Comparison of ENCODE assay signal across 31 mouse cellular contexts in genomic region chr5:102552533-102552932, GRCm38 (mm10).
"Had no signal": no experiment of that assay in that cellular context is flagged by ENCODE, and none has a peak within 500 bp of the region (broad histone marks: within the 10 kb centered on the region; RNA-seq: fewer than 3 reads in every experiment).

No protein-coding gene starts in this region.

- H3K9ac ChIP-seq: limb, embryonic 12.5 days; limb, embryonic 13.5 days; limb, embryonic 15.5 days; liver, embryonic 12.5 days; liver, embryonic 13.5 days; liver, embryonic 14.5 days; liver, embryonic 15.5 days; liver, postnatal 0 days; lung, embryonic 14.5 days; lung, embryonic 15.5 days; midbrain, embryonic 12.5 days; midbrain, embryonic 13.5 days; midbrain, embryonic 15.5 days had no signal

- H3K4me2 ChIP-seq: limb, embryonic 12.5 days; limb, embryonic 13.5 days; limb, embryonic 15.5 days; liver, embryonic 11.5 days; liver, embryonic 12.5 days; liver, embryonic 13.5 days; liver, embryonic 15.5 days; lung, embryonic 14.5 days; lung, embryonic 15.5 days; midbrain, embryonic 12.5 days; midbrain, embryonic 13.5 days; midbrain, embryonic 15.5 days had no signal

- H3K4me1 ChIP-seq: liver, embryonic 12.5 days; liver, embryonic 13.5 days; liver, embryonic 15.5 days; midbrain, embryonic 10.5 days; midbrain, embryonic 12.5 days; midbrain, embryonic 13.5 days; midbrain, embryonic 15.5 days had no signal

- H3K27ac ChIP-seq: left cerebral cortex, adult 2 months; limb, embryonic 13.5 days; limb, embryonic 15.5 days; liver, embryonic 12.5 days; liver, embryonic 13.5 days; liver, embryonic 14.5 days; liver, embryonic 15.5 days; lung, embryonic 15.5 days; macrophage; midbrain, embryonic 10.5 days; midbrain, embryonic 12.5 days; midbrain, embryonic 13.5 days; midbrain, embryonic 15.5 days had no signal

- H3K4me3 ChIP-seq: left cerebral cortex, adult 2 months; limb, embryonic 10.5 days; limb, embryonic 12.5 days; limb, embryonic 13.5 days; limb, embryonic 15.5 days; liver, embryonic 12.5 days; liver, embryonic 13.5 days; liver, embryonic 15.5 days; lung, embryonic 15.5 days; megakaryocyte, embryonic 14.5 days; midbrain, embryonic 10.5 days; midbrain, embryonic 12.5 days; midbrain, embryonic 13.5 days; midbrain, embryonic 15.5 days; myocyte had no signal

- ATAC-seq: liver, embryonic 12.5 days; liver, postnatal 0 days; lung, postnatal 0 days; midbrain, embryonic 13.5 days; midbrain, embryonic 15.5 days; midbrain, embryonic 16.5 days had no signal

- H3K36me3 ChIP-seq: liver, embryonic 12.5 days; liver, embryonic 13.5 days; liver, embryonic 15.5 days; midbrain, embryonic 10.5 days; midbrain, embryonic 12.5 days; midbrain, embryonic 13.5 days; midbrain, embryonic 15.5 days had no signal

- H3K27me3 ChIP-seq: limb, embryonic 12.5 days; limb, embryonic 13.5 days; limb, embryonic 15.5 days; liver, embryonic 12.5 days; liver, embryonic 13.5 days; liver, embryonic 15.5 days; lung, embryonic 15.5 days; megakaryocyte, embryonic 14.5 days; midbrain, embryonic 12.5 days; midbrain, embryonic 13.5 days; midbrain, embryonic 15.5 days had no signal

- H3K9me3 ChIP-seq: limb, embryonic 10.5 days; limb, embryonic 12.5 days; limb, embryonic 13.5 days; limb, embryonic 15.5 days; liver, embryonic 12.5 days; liver, embryonic 13.5 days; liver, embryonic 15.5 days; lung, embryonic 15.5 days; megakaryocyte, embryonic 14.5 days; midbrain, embryonic 10.5 days; midbrain, embryonic 12.5 days; midbrain, embryonic 13.5 days; midbrain, embryonic 15.5 days had no signal

- DNase-seq: left cerebral cortex, postnatal 4 days; liver; liver, embryonic 13.5 days; liver, postnatal 0 days; lung, adult 18-20 months; lung, adult 2 months; lung, embryonic 14.5 days; lung, postnatal 10 days; lung, postnatal 14 days; lung, postnatal 36 days; lung, postnatal 4 days; midbrain, embryonic 14.5 days had no signal
